Mouse (Mus musculus) bone marrow macrophage, adult 2 months (primary cell): ENCODE measurements around the gene Dlgap1.

Experiments used
- CTCF ChIP-seq: IDR thresholded peaks from 2 replicates; pipeline ENCODE4 v1.5.1; 2012; ENCODE audit warnings: low read depth, mild to moderate bottlenecking, low read length, moderate library complexity
- POLR2A ChIP-seq: IDR thresholded peaks from 2 replicates; pipeline ENCODE4 v1.6.1; 2012; ENCODE audit warnings: mild to moderate bottlenecking, low read depth, low read length, borderline replicate concordance

- TF ChIP-seq CTCF: no peak
- TF ChIP-seq POLR2A: no peak
Observed at GRCm38 (mm10) chr17:70596326-70596725, 627.5 kb downstream of the Dlgap1 start.
